Comparison of ENCODE assay signal across 16 mouse cellular contexts in genomic region chr6:88378829-88379228, GRCm38 (mm10).
DNase-seq lines count a peak whose midpoint lies in the region; ATAC-seq and TF ChIP-seq lines count a peak whose summit lies in the region.
"Had no signal": no experiment of that assay in that cellular context is flagged by ENCODE, and none has a peak within 500 bp of the region (broad histone marks: within the 10 kb centered on the region; RNA-seq: fewer than 3 reads in every experiment).

No protein-coding gene starts in this region.

- no peaks in the 10 kb centered on the region for H3K79me3 ChIP-seq in C2C12 (ENCODE audit: low read depth)

- H3K4me1 ChIP-seq in forebrain, embryonic 14.5 days (ENCODE audit: control insufficient read depth, insufficient read depth, low read length): no peaks in the 10 kb centered on the region
- H3K4me1 ChIP-seq: stomach, embryonic 15.5 days had no signal

- peak; percentile 2 for DNase-seq in layer of hippocampus, adult 9-10 months (ENCODE audit: low spot score)
- DNase-seq in layer of hippocampus, adult 2 months (ENCODE audit: low spot score in 2 of 2): no peak
- DNase-seq in adrenal gland, postnatal 4 days (ENCODE audit: low spot score in 2 of 2): no peak
- no peak for DNase-seq in forebrain, embryonic 14.5 days (ENCODE audit: low spot score)
- no peak for DNase-seq in kidney, adult 9 months
- DNase-seq: adrenal gland, postnatal 36 days; cerebellum, adult 9-10 months; liver, embryonic 13.5 days had no signal

- no peak overlapping the region for H3K9ac ChIP-seq in forebrain, embryonic 14.5 days (ENCODE audit: low read length)
- H3K9ac ChIP-seq: heart, embryonic 15.5 days; intestine, embryonic 15.5 days; liver, embryonic 13.5 days; midbrain, embryonic 12.5 days; stomach, embryonic 15.5 days had no signal

- no peaks in the 10 kb centered on the region for H3K79me2 ChIP-seq in C2C12 (ENCODE audit: control insufficient read depth, insufficient read depth)

- no peaks in the 10 kb centered on the region for H3K36me3 ChIP-seq in C2C12 (ENCODE audit: control insufficient read depth, insufficient read depth)
- no peaks in the 10 kb centered on the region for H3K36me3 ChIP-seq in forebrain, embryonic 14.5 days (ENCODE audit: control insufficient read depth, insufficient read depth, low read length)
- H3K36me3 ChIP-seq: heart, embryonic 15.5 days; intestine, embryonic 15.5 days; midbrain, embryonic 12.5 days; stomach, embryonic 15.5 days had no signal

- no peak overlapping the region for H3K4me3 ChIP-seq in layer of hippocampus, adult 2 months
- H3K4me3 ChIP-seq in C2C12 (ENCODE audit: insufficient read depth, poor library complexity, severe bottlenecking): no peak overlapping the region
- no peak overlapping the region for H3K4me3 ChIP-seq in forebrain, embryonic 14.5 days (ENCODE audit: low read depth, low read length)
- H3K4me3 ChIP-seq: heart, embryonic 15.5 days; intestine, embryonic 15.5 days; left cerebral cortex, adult 2 months; liver, embryonic 13.5 days; midbrain, embryonic 12.5 days; stomach, embryonic 15.5 days had no signal

- H3K9me3 ChIP-seq in forebrain, embryonic 14.5 days (replicated peaks; ENCODE audit: control insufficient read depth, low read length): no peaks in the 10 kb centered on the region
- H3K9me3 ChIP-seq: heart, embryonic 15.5 days; intestine, embryonic 15.5 days; liver, embryonic 13.5 days; midbrain, embryonic 12.5 days; stomach, embryonic 15.5 days had no signal

- TF ChIP-seq CTCF in layer of hippocampus, adult 2 months (conservative IDR thresholded peaks at IDR 0.05): no peak
- no peak for TF ChIP-seq CTCF in C2C12 (IDR thresholded peaks at IDR 0.05; ENCODE audit: control insufficient read depth, insufficient read depth, insufficient read length)

- no peak overlapping the region for H3K27ac ChIP-seq in layer of hippocampus, adult 2 months
- no peak overlapping the region for H3K27ac ChIP-seq in forebrain, embryonic 14.5 days (ENCODE audit: low read depth, low read length)
- H3K27ac ChIP-seq: heart, embryonic 15.5 days; intestine, embryonic 15.5 days; left cerebral cortex, adult 2 months; liver, embryonic 13.5 days; midbrain, embryonic 12.5 days; stomach, embryonic 15.5 days had no signal

- 90% methylated on average over 1 of the region's 1 CpGs for WGBS in forebrain, embryonic 14.5 days

- H3ac ChIP-seq in C2C12 (ENCODE audit: control insufficient read depth, insufficient read length, low read depth): no peak overlapping the region

- H3K4me2 ChIP-seq in forebrain, embryonic 14.5 days (ENCODE audit: low read length): no peak overlapping the region
- H3K4me2 ChIP-seq: heart, embryonic 15.5 days; intestine, embryonic 15.5 days; liver, embryonic 13.5 days; midbrain, embryonic 12.5 days; stomach, embryonic 15.5 days had no signal

- no peaks in the 10 kb centered on the region for H3K27me3 ChIP-seq in C2C12 (ENCODE audit: control insufficient read depth, insufficient read depth, insufficient read length)
- H3K27me3 ChIP-seq in forebrain, embryonic 14.5 days (replicated peaks; ENCODE audit: control insufficient read depth, insufficient read depth, low read length): no peaks in the 10 kb centered on the region
- H3K27me3 ChIP-seq: heart, embryonic 15.5 days; intestine, embryonic 15.5 days; liver, embryonic 13.5 days; midbrain, embryonic 12.5 days; stomach, embryonic 15.5 days had no signal

- peak; percentile 94 for ATAC-seq in common myeloid progenitor, adult 5-6 weeks (replicated peaks; ENCODE audit: low read depth, poor library complexity, severe bottlenecking)
- ATAC-seq in monocyte, adult 5-6 weeks (replicated peaks; ENCODE audit: insufficient number of reproducible peaks, low FRiP score, low TSS enrichment, poor library complexity, severe bottlenecking): peak; percentile 89
- ATAC-seq in forebrain, embryonic 14.5 days: no peak
- ATAC-seq: intestine, embryonic 15.5 days had no signal

TF ChIP-seq in C2C12, 6 proteins besides CTCF, POLR2A, EP300 and RAD21:
- TF ChIP-seq MYOG (IDR thresholded peaks at IDR 0.05; ENCODE audit: control insufficient read depth, extremely low read depth, insufficient read length) (no peak), MYOD1 (IDR thresholded peaks at IDR 0.05; ENCODE audit: control insufficient read depth, insufficient read length, low read depth) (peak; percentile 56)
TF ChIP-seq in C2C12: peak in this region for 1.
